Mouse (Mus musculus): ENCODE data around the gene Itpripl2.

Itpripl2 gene

DNA sequence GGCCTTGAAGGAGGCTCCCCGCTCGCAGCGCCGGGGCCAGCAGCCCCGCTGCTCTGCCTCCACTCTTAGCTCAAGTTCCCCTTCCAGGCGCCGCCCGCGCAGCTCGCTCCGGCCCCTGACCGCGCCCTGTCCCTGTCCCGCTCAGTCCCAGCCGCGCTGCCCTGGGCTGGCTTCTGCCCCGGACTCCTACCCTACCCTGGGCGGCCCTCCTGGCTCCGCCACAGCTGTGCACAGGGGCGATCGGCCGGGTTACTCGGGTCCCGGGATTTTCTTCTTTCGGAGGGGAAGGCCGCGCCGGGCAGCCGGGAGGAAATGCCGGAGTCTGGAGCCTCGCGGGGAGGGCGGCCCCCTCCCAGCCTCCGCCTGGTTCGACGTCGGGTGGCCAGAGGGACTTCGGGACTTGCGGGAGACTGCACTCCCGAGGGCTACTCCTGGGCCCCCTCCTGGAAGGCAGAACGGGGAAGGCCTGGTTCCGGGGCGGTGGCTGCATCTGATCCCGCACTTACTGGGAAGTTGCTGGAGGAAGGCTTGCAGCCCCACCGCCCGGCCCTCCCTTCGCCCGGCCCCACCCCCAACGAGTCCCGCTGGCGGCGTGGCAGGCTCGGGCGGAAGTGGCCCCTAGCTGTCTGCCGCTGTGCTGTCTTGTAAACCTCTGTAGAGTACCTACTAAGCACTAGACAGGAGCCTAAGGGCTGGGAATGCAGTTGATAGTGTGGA, at the start of gene Itpripl2:
Gene Itpripl2 (minus strand): TSS at position 545 of the 717 bp plus-strand sequence.
- peak; percentile 42 for DNase-seq

DNA sequence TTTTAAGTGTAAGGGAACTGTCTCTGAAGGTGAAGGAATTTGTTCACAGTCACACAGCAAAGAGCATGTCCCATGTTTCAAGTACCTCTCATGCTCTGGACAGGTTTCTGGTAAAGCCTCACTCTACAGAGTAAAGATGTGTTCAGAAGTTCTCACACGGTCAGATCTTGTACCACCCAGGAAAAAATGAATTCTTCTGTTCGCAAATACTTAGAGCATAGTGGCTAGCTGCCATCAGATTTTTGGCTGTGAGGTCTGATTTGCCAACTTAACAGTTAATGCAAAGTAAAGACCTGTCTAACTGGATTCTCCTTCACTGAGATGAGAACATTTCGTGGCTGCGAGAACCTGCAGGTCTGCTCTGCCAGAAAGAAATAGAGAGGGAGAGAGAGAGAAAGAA, 43.3 kb upstream of the Itpripl2 start:
- no peak for DNase-seq

DNA sequence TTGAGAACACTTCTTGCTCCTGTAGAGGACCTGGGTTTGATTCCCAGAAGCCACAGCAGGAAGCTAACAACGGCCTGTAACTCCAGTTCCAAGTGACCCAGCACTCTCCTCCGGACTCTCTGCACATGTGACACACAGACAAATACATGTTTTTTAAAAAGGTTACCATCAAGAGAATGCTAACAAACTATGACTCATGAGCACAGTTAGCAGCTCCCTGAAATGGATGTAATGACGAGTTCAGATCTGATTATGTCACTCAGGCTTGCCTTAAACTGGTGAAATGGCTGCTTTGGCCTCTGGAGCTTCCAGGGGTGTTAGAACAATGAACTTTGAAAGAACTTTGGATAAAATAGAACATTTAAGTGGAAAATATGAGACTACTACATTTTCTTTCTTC, 42.6 kb upstream of the Itpripl2 start:
- DNase-seq, result no peak

GRCm38 (mm10) chr7:118533178-118533578, 41.4 kb upstream of the Itpripl2 start, which contains the start of gene Coq7:
Gene Coq7 (minus strand): TSS chr7:118533356.
- DNase-seq, result peak; percentile 89

DNA sequence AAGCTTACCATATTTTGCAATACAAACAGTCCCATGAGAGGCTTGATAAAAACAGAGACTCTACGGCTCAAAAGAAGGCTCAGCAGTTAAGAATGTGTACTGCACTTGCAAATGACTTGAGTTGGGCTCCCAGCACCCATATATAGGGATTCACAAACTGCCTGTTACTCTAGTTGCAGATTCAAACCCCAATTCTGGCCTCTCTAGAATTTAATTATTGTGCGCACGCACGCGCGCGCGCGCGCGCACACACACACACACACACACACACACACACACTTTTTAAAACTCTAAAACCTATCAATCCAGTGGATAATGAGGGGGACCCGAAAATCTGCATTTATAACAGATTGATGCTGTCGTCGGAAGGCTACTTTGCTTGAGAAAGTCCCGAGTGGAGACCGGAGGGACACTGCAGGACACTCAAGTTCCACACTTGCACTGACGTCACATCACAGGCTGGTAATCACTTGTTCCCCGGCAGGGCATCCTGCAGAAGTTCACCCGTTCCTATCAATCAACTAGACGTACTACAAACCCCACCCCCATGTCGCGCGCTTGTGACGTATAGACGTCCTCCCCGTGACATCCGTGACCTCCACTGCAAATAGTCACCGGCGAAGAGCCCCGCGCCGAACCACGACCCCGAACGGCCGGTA, 40.9 kb upstream of the Itpripl2 start:
- peak; percentile 98 for DNase-seq

GRCm38 (mm10) chr7:118526967-118527366, 35.2 kb upstream of the Itpripl2 start:
- DNase-seq, result no peak

DNA sequence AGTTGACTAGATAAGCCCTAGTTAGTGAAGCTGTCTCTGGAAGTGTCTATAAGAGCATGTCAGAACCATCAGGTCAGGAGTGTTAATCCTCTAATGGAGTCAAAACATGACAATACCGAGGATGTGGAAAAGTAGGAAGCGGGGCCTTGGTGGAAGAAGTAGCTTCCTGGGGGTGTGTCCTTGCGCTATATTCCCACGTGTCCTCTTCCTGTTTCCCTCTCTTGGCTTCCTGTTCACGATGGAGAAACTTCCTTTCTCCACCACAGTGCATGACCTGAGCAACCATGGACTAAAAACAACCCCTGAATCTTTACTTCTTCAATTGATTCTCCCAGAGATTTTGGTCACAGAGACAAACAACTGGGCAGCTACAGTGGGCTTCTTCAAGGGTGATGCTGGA, 30.3 kb upstream of the Itpripl2 start:
- DNase-seq, result no peak

- no peak for DNase-seq
These were observed 27.9 kb upstream of the Itpripl2 start for GRCm38 (mm10) chr7:118519661-118520060.

GRCm38 (mm10) chr7:118518687-118519086, 26.9 kb upstream of the Itpripl2 start:
- DNase-seq, result peak; percentile 82

- DNase-seq, result no peak
These were observed 26.0 kb upstream of the Itpripl2 start for GRCm38 (mm10) chr7:118517819-118518218.

- no peak for DNase-seq
These were observed 16.8 kb upstream of the Itpripl2 start for GRCm38 (mm10) chr7:118508556-118508955.

GRCm38 (mm10) chr7:118503844-118504243, 12.1 kb upstream of the Itpripl2 start:
- no peak for DNase-seq

DNA sequence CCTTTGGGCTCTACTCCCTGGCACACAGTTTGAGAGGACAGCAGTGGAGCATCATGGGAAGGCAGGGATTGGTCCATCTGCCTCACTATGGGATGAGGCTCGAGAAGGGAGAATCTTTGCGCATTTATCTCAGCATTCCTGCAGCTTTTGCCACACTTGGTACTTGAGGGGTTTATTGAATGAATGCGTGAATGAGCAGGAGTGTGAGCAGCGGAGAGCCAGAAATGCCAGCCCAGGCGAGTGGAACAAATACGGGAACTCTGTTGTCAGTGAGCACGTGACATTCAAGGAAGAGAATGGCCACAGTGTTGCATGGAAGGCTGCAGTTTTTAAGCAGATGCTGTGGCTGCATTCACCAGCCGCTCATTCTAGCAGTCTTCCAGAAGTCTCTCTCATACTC, 10.6 kb upstream of the Itpripl2 start:
- no peak for DNase-seq

DNA sequence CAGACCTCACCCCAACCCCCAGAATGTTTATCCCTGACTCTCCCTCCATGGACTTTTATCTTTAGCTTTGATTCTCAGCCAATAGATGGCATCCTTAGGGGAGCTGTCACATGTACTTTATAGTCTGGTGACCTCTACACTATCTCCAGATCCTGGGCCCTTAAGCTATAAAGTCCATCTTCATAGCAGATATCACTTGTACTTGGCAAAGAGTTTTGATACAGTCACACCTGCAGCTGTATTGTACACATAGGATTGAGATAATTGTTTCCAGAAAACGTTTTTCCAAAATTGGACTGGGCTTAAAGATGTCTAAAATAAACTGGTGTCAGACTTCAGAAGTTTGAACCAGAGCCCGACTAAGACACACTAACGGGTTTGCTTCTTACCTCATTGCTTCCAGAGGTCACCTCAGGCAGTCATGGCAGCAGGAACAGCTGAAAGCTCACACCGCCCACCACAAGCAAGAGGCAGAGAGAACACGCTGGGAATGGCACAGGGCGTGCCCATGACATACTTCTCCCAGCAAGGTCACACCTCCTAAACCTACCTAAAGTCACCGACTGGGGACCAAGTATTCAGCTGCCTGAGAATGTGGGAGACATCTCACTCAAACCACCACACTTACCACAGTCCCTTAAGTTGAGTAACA, 8.1 kb upstream of the Itpripl2 start:
- DNase-seq, result no peak

GRCm38 (mm10) chr7:118498984-118499783, 7.4 kb upstream of the Itpripl2 start:
- no peak for DNase-seq

GRCm38 (mm10) chr7:118494892-118495579, 3.3 kb upstream of the Itpripl2 start:
- DNase-seq, result no peak

GRCm38 (mm10) chr7:118493892-118494291, 2.1 kb upstream of the Itpripl2 start:
- no peak for DNase-seq

- DNase-seq, result peak; percentile 38
These were observed 927 bp downstream of the Itpripl2 start for GRCm38 (mm10) chr7:118490666-118491430.

DNA sequence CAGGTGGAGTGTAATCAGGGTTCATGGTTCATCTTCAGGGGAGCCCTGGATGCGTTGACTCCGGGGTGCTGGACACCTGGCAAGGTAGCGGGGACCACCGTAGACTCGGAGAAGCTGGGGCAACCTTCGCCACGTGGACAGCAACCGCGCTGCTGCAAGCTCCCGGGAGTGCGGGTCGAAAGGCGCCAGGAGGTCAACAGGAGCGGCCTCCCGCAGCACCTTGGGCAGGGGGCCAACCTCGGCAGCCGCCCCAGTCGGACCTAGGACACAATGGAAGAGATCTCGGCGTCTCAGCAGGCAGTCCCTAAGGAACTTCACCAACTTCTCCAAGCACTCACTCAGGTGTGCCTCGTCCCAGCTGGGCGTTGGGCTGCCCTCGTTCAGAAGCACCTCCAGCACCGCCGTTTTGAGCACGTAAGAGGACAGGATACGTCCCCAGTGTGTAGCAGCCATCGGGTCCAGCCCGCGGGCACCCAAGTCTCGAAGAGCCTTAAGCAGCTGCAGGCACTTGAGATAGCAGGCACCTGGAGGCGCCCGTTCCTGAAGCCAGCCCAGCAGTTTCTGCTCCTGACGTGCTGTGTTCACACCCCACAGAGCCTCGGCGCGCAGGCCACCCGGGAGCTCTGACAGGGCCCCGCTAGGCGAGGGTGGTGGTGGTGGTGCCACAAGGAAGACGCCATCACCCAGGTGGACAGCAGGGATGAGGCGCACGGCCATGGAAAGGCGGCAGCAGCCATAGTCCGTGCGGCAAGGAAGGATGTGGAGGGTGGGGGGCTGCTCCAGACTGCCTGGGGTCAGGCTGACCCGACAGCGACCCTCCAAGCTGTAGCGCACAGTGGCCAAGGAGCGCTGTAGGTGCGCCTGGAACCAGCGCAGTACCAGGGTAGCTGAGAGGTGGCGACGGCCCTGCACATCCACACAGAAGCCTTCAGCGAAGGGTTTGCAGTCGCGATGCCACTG, 1.8 kb downstream of the Itpripl2 start:
- DNase-seq, result no peak

DNA sequence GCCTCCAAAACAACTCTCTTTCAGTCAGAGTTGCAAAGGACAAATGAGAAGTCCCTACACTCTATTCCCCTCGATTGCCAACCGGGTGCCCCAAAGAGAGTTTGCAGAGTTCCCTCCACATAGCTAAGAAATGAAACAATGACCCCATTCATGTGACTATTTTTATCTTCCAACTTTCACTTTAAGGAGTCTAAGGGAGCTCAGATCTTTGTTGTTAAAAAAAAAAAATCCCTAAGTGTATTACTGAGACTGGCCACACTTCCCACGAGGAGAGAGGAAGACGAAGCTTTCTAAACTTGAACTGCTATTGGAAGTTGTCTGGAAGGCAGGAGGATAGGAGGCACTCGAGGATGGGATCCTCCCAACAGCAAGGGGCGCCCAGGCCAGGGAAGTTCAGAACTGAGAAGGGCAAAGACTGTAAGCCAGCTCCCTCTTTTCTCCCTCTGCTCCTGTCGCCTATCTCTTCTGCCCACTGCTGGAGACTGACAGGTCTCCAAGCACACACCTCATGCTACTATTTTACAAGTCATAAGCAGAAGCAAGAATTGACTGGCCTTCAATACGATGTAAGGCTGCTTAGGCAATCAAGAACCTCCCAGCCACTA, 3.6 kb downstream of the Itpripl2 start:
- no peak for DNase-seq
